Mouse (Mus musculus) layer of hippocampus, postnatal 10 days (tissue): ENCODE data around the gene Kctd15. TPM values are rescaled to one million over a fixed set of nuclear protein-coding genes. Genes with fewer than 3 reads are reported as not detected.
A peak's percentile ranks its signal among the peaks of the same experiment; 100 is the strongest.

Source experiments
- DNase-seq, 2 experiments: peaks; one replicate each; pipeline ENCODE4 v3.0.0; 2021; ENCODE audit warnings: low spot score in 2 of 2
- total RNA-seq, 2 experiments: library from RNA; stranded (reverse); gene quantifications; 2 replicates each; pipeline ENCODE4 v1.2.3; 2021

The Kctd15 gene
- total RNA-seq, 2 experiments from 2014 or later, result 19.1 to 24.2 TPM

DNA sequence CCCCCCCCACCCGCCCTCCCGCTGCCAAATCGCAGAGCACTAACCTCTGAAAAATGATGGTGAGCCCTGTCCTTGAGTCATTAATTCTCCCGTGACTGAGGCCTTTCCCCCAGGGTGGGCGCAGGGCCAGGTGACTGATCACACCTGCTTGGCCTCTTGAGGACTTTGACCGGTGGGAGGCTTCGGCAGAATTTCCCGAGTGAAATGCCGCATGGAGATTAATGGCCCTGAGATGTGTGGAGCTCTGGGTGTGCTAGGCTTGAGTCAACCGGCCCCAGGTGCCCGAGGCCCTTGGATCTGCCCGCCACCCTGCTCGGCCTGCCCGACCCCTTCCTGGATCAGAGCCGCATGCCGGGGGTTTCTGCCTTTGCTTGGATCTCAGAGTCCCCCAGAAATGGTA lies 11.3 kb upstream of the Kctd15 start:
- DNase-seq, result no peak

DNA sequence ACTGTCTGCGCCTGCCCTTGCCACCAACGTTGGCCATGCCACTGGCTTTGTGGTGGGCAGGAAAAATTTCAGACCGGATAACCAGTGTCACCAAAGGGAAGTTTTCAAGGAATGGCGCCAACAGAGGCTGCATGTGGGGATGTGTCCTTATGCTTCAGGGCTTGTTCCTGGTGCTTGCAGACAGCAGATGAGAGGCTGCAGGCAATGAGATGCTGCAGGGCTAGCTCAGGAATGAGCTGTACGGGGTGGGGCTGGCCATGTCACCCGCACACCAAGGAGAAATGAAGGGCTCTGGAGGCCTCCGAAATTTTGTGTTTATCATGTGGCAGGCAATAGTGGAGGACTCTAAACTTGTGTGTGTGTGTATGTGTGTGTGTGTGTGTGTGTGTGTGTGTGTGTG lies 6.6 kb upstream of the Kctd15 start:
- no peak for DNase-seq

GRCm38 (mm10) chr7:34662227-34662626 lies 5.7 kb upstream of the Kctd15 start:
- DNase-seq, result no peak

- no peak for DNase-seq
Measured at GRCm38 (mm10) chr7:34659386-34660085, 3.0 kb upstream of the Kctd15 start.

- DNase-seq, result peak; percentile 92 to 95
Measured at GRCm38 (mm10) chr7:34655086-34655839, 1.3 kb downstream of the Kctd15 start.

DNA sequence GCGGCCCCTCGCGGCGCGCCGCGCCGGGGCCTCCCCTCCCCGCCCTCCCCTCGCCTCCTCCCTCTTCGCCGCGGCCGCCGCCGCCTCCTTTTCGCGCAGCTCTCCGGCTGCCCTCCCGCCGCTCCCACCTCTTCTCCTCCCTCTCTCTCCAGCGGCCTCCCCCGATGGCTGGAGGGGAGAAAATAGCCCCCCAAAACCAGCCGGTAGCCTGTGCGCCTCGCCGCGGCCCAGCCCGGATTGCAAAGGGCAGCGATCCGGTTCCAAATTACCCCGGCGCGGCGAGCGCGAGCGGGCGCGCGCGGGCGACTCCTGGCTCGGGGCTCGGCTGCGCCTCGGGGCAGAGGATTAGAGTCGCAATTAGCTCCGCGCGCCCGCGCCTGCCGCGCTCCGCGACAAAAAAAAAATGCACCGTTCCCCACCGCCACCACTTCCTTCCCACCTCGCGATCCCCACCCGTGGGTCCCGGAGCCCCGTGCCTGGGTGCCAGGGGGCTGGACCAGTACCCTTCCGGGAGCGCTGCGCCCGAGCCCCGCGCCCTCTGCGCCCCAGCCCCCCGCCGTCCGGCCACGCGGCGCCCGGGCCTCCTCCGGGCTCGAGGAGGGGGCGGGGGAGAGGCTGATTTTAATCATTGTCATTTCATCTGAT lies 2.0 kb downstream of the Kctd15 start:
- DNase-seq, result peak; percentile 77 to 78

- peak; percentile 39 to 58 for DNase-seq
Measured at GRCm38 (mm10) chr7:34653731-34654440, 2.6 kb downstream of the Kctd15 start.

DNA sequence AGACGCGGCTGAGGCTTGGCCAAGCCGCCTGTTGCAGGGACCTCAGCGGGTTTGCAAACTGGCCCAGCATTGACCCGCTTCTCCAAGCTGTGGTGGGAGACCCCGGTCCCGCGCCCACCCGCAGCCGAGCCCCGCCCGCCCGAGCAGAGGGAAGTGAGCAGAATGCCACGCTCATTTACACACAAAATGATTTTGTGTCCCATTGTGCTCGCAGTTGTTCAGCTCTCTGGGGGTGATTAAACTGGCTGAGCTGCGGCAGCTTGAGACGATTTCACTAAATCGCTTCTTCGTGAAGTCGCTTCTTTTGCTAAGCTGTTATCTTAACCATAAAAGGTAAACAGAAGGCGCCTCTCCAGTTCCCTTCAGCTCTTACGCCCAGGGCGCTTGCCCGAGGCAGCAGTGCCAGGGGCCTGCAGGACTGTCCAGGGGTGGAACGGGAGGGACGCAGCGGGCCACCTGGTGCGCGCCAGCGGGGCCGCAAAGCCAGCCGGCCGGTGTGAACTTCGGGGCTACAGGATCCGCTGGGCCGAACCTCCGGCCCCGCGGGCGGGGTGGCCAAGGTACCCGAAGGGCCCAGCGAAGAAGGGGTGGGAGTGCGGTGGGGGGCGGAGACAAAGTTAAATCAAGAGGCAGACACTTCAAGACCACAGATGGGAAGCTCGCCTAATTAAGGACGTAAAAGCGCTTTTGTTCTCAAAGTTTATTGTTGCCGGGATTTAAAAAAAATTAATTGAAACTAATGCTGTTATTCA lies 3.6 kb downstream of the Kctd15 start:
- peak in 1 of 2 experiments; percentile 35 for DNase-seq

DNA sequence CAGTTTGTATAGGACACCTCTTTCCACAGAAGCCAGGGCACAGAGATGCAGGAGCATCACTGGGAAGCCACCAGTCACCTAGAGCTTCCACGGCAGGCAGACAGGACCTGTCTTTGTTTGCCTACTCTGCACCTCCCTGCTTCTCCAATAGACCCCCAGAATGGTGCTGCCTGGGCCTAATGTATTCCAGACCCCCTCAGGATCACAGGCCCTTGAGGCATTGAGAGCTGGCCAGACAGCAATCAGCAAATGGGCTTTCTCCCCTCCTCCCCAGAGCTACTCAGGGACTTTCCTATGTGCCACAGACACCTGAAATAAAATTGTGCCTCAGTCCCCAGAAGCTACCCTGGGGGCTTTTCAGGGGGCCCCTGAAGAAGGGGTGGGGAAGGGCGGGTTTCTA lies 5.2 kb downstream of the Kctd15 start:
- DNase-seq, result no peak

GRCm38 (mm10) chr7:34647052-34647451 lies 9.5 kb downstream of the Kctd15 start:
- peak; percentile 60 to 69 for DNase-seq

- DNase-seq, result no peak
Measured at GRCm38 (mm10) chr7:34646144-34646795, 10.3 kb downstream of the Kctd15 start.

GRCm38 (mm10) chr7:34645623-34646022 lies 10.9 kb downstream of the Kctd15 start:
- DNase-seq, result no peak

GRCm38 (mm10) chr7:34644591-34644990 lies 11.9 kb downstream of the Kctd15 start:
- DNase-seq, result no peak

DNA sequence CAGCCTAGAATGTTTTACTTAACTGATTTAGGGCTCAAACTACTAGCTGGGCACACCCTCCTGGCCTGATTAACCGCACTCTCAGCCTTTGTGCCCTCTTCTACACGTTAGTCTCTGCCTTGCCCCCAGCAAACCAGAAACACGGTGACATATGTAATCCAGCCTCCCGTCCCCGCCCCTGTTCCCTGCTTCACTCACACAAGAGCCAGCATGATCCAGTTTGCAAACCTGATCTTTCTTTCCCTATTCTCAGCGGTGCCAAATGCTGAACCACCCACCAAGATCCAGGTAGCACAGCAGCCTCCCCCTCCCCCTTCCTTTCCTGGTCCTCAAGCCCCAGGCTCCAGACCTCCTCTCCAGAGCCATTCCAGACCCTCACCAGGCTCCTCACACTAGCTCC lies 13.2 kb downstream of the Kctd15 start:
- no peak for DNase-seq

DNA sequence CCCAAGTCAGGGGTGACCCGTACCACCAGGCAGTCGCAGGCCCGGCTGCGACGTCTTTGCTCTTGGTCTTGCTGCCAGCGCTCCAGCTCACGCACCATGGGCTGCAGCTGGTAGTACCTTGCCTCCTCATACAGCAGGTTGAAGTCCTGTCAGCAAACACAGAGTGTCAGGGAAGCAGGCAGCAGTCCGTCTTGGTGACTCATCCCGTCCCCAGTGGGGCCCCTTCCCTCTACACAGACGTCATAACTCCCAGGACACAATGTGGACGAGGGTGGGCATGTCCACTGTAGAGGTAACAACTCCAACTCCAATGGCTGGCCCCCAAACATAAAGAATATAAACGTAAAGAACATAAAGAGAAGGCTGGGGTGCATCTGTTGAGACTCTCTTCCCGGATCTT lies 14.6 kb downstream of the Kctd15 start:
- DNase-seq, result no peak

DNA sequence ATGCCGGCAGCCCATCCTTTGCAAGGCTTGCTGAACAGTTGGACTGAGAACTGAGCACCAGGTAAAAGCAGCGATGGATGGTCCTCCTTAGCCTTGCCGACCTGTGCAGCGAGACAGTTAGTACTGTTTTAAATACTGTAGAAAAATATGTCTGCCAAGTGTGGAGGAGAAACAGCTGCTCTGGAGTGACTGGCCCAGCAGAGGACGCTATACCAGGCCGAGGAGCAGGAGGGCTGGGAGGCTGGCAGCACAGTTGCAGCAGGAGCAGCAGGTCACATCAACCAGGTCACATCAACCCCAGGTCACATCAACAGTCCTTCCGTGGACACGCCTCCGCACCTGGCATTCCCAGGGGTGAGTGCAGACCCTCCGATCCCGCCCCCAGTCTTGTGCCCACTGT lies 16.7 kb downstream of the Kctd15 start:
- no peak for DNase-seq

DNA sequence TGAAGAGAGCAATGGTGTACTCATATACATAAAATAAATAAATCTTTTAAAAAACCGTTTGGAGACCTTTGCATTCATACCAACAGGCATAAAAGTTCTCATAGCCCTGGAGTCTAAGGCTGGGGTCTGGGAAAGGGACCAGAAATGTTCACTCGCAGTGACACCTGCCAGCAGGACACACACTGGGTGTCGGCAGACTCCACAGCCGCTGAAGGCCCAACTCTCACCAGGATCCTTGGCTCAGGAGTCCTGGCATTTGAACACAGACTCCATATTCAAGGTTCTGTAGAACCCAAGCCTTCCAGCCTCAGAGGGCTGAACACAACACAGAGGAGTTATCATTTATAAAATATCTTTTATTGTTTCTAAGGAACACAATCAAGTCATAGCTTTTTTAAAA lies 19.9 kb downstream of the Kctd15 start:
- no peak for DNase-seq

- DNase-seq, result no peak
Measured at GRCm38 (mm10) chr7:34632966-34633742, 23.4 kb downstream of the Kctd15 start.
